Comparison of ENCODE assay signal across 13 mouse cellular contexts in genomic region chr16:4600701-4601310, GRCm38 (mm10). TPM values are rescaled to one million over a fixed set of nuclear protein-coding genes. Genes with fewer than 3 reads are reported as not detected.
DNase-seq lines count a peak whose midpoint lies in the region; ATAC-seq and TF ChIP-seq lines count a peak whose summit lies in the region.
"Had no signal": no experiment of that assay in that cellular context is flagged by ENCODE, and none has a peak within 500 bp of the region (broad histone marks: within the 10 kb centered on the region; RNA-seq: fewer than 3 reads in every experiment).

No protein-coding gene starts in this region.

- 67% methylated on average over 9 of the region's 9 CpGs for WGBS in heart, embryonic 11.5 days (ENCODE audit: insufficient replicate concordance)
- WGBS in midbrain, embryonic 10.5 days = 86% methylated on average over 9 of the region's 9 CpGs
- WGBS in midbrain, embryonic 15.5 days = 84% methylated on average over 9 of the region's 9 CpGs
- 25% methylated on average over 9 of the region's 9 CpGs for WGBS in kidney, adult 2 months
- WGBS in limb, embryonic 11.5 days = 79% methylated on average over 9 of the region's 9 CpGs

- H3K9ac ChIP-seq in heart, embryonic 11.5 days (ENCODE audit: low read depth, low read length) = no peak overlapping the region
- no peak overlapping the region for H3K9ac ChIP-seq in midbrain, embryonic 15.5 days
- H3K9ac ChIP-seq in limb, embryonic 11.5 days (ENCODE audit: low read length) = peak overlapping the region; percentile 7; the same call in 1 of the 2 replicates

- H3K36me3 ChIP-seq in heart, embryonic 11.5 days (ENCODE audit: control insufficient read depth, insufficient read depth, low read length) = no peaks in the 10 kb centered on the region
- H3K36me3 ChIP-seq in midbrain, embryonic 10.5 days = 0 out of 2 replicates have a peak, but pooled peaks cover 10% of the 10 kb centered on the region
- no peaks in the 10 kb centered on the region for H3K36me3 ChIP-seq in midbrain, embryonic 15.5 days (replicated peaks)
- no peaks in the 10 kb centered on the region for H3K36me3 ChIP-seq in kidney, adult 2 months (ENCODE audit: control insufficient read depth, insufficient read depth, low read length)
- no peaks in the 10 kb centered on the region for H3K36me3 ChIP-seq in limb, embryonic 11.5 days (ENCODE audit: control insufficient read depth, insufficient read depth, low read length)

- no peak for DNase-seq in heart, postnatal 36 days
- DNase-seq in midbrain, embryonic 10.5 days (ENCODE audit: low spot score) = no peak
- peak; percentile 94 for DNase-seq in kidney, adult 2 months
- DNase-seq in limb, embryonic 11.5 days (ENCODE audit: low spot score) = no peak
- DNase-seq in layer of hippocampus, adult 18-20 months (ENCODE audit: low spot score in 2 of 2) = no peak
- DNase-seq in right cerebral cortex, adult 2 months (ENCODE audit: low spot score in 2 of 2) = no peak
- DNase-seq: adrenal gland, postnatal 14 days; cerebellum, adult 11-12 months; lung, postnatal 10 days; thymus, postnatal 14 days had no signal

- H3K4me1 ChIP-seq in heart, embryonic 11.5 days (ENCODE audit: control insufficient read depth, insufficient read depth, low read length) = peaks cover 97% of the 10 kb centered on the region
- peaks cover 100% of the 10 kb centered on the region for H3K4me1 ChIP-seq in midbrain, embryonic 10.5 days
- peaks cover 75% of the 10 kb centered on the region for H3K4me1 ChIP-seq in midbrain, embryonic 15.5 days
- H3K4me1 ChIP-seq in kidney, adult 2 months (ENCODE audit: control insufficient read depth, insufficient read depth, low read length) = peaks cover 72% of the 10 kb centered on the region
- H3K4me1 ChIP-seq in limb, embryonic 11.5 days (ENCODE audit: control insufficient read depth, insufficient read depth, low read length) = peaks cover 91% of the 10 kb centered on the region

- H3K4me2 ChIP-seq in heart, embryonic 11.5 days = no peak overlapping the region
- H3K4me2 ChIP-seq in midbrain, embryonic 15.5 days = no peak overlapping the region
- no peak overlapping the region for H3K4me2 ChIP-seq in limb, embryonic 11.5 days (ENCODE audit: low read depth, severe bottlenecking)

- no peak for TF ChIP-seq POLR2A in kidney, adult 2 months (IDR thresholded peaks at IDR 0.05; ENCODE audit: low read depth, low read length)

- H3K27me3 ChIP-seq in heart, embryonic 11.5 days (ENCODE audit: control insufficient read depth, insufficient read depth, low read length) = no peaks in the 10 kb centered on the region
- no peaks in the 10 kb centered on the region for H3K27me3 ChIP-seq in midbrain, embryonic 10.5 days (ENCODE audit: low read depth, poor library complexity, severe bottlenecking)
- no peaks in the 10 kb centered on the region for H3K27me3 ChIP-seq in midbrain, embryonic 15.5 days (replicated peaks)
- H3K27me3 ChIP-seq in kidney, adult 2 months (replicated peaks; ENCODE audit: control insufficient read depth, insufficient read depth, low read length) = no peaks in the 10 kb centered on the region
- H3K27me3 ChIP-seq in limb, embryonic 11.5 days (ENCODE audit: control insufficient read depth, insufficient read depth, low read length) = no peaks in the 10 kb centered on the region

- intact Hi-C loops in heart, postnatal 36 days (cut with DNase I) = no loop called here

- no peaks in the 10 kb centered on the region for H3K9me3 ChIP-seq in heart, embryonic 11.5 days (replicated peaks; ENCODE audit: control insufficient read depth, low read length)
- no peaks in the 10 kb centered on the region for H3K9me3 ChIP-seq in midbrain, embryonic 10.5 days (replicated peaks)
- H3K9me3 ChIP-seq in midbrain, embryonic 15.5 days = no peaks in the 10 kb centered on the region
- H3K9me3 ChIP-seq in limb, embryonic 11.5 days (ENCODE audit: control insufficient read depth, low read length) = no peaks in the 10 kb centered on the region

- no peak overlapping the region for H3K4me3 ChIP-seq in heart, embryonic 11.5 days (ENCODE audit: low read depth, low read length)
- H3K4me3 ChIP-seq in midbrain, embryonic 10.5 days = no peak overlapping the region
- no peak overlapping the region for H3K4me3 ChIP-seq in midbrain, embryonic 15.5 days
- peak overlapping the region; percentile 20; the same call in 1 of the 2 replicates for H3K4me3 ChIP-seq in kidney, adult 2 months (ENCODE audit: insufficient read depth, low read depth, low read length)
- no peak overlapping the region for H3K4me3 ChIP-seq in limb, embryonic 11.5 days (ENCODE audit: low read depth, low read length)

- ATAC-seq in heart, embryonic 11.5 days (replicated peaks; ENCODE audit: insufficient number of reproducible peaks, low FRiP score, low TSS enrichment) = no peak
- no peak for ATAC-seq in midbrain, embryonic 15.5 days (replicated peaks)
- no peak for ATAC-seq in limb, embryonic 11.5 days (ENCODE audit: insufficient number of reproducible peaks, low FRiP score, low TSS enrichment, low read depth)
- ATAC-seq: forebrain, embryonic 14.5 days had no signal

- no peak for TF ChIP-seq CTCF in kidney, adult 2 months (conservative IDR thresholded peaks at IDR 0.05; ENCODE audit: insufficient read depth, insufficient read length, low read depth, low read length)

- H3K27ac ChIP-seq in heart, embryonic 11.5 days (ENCODE audit: low read depth, low read length) = peak overlapping the region; percentile 25
- peak overlapping the region; percentile 30 for H3K27ac ChIP-seq in midbrain, embryonic 10.5 days (replicated peaks)
- no peak overlapping the region for H3K27ac ChIP-seq in midbrain, embryonic 15.5 days
- H3K27ac ChIP-seq in kidney, adult 2 months (ENCODE audit: insufficient read depth, low read depth, low read length) = peak overlapping the region; percentile 94
- H3K27ac ChIP-seq in limb, embryonic 11.5 days (replicated peaks; ENCODE audit: low read depth, low read length) = peak overlapping the region; percentile 65

RNA-seq across cellular contexts. Expression of gene Glis2, which starts 6.3 kb away (rescaled TPM):
- polyA plus RNA-seq in heart, embryonic 11.5 days (2014; fragmentation: Nextera tagmentation; extraction: Ambion mirVana) = 19.3 and 23.3 TPM in 2 replicates
- 10 to 100 TPM; 16.0 to 16.7 TPM for total RNA-seq in heart, postnatal 36 days (2021)
- polyA plus RNA-seq in midbrain, embryonic 10.5 days (2016; fragmentation: Nextera tagmentation; extraction: Ambion mirVana) = 23.0 and 23.6 TPM in 2 replicates
- polyA plus RNA-seq in midbrain, embryonic 15.5 days (2015; fragmentation: Nextera tagmentation; extraction: Ambion mirVana) = 12.3 and 17.3 TPM in 2 replicates
- 210 and 226 TPM in 2 replicates for polyA plus RNA-seq in kidney, adult 2 months (2012; rRNA removed)
- 26.2 and 27.4 TPM in 2 replicates for polyA plus RNA-seq in limb, embryonic 11.5 days (2014; fragmentation: Nextera tagmentation; extraction: Ambion mirVana)
- 10 to 100 TPM in 1 of 2 experiments, 1 to 10 TPM in 1; 9.8 to 15.4 TPM for total RNA-seq in layer of hippocampus, adult 18-20 months (2021)

RNA-seq across cellular contexts. Expression of gene Pam16, which starts 24.0 kb away (rescaled TPM):
- polyA plus RNA-seq in heart, embryonic 11.5 days (2014; fragmentation: Nextera tagmentation; extraction: Ambion mirVana) = 119 and 134 TPM in 2 replicates
- total RNA-seq in heart, postnatal 36 days (2021) = 100 to 1,000 TPM; 134 to 150 TPM
- 91.0 and 94.8 TPM in 2 replicates for polyA plus RNA-seq in midbrain, embryonic 10.5 days (2016; fragmentation: Nextera tagmentation; extraction: Ambion mirVana)
- polyA plus RNA-seq in midbrain, embryonic 15.5 days (2015; fragmentation: Nextera tagmentation; extraction: Ambion mirVana) = 139 and 154 TPM in 2 replicates
- polyA plus RNA-seq in kidney, adult 2 months (2012; rRNA removed) = 27.3 and 41.8 TPM in 2 replicates
- 107 and 115 TPM in 2 replicates for polyA plus RNA-seq in limb, embryonic 11.5 days (2014; fragmentation: Nextera tagmentation; extraction: Ambion mirVana)
- total RNA-seq in layer of hippocampus, adult 18-20 months (2021) = 10 to 100 TPM; 79.8 to 81.0 TPM

RNA-seq across cellular contexts. Expression of gene Vasn, which starts 38.9 kb away (rescaled TPM):
- 9.5 and 10.6 TPM in 2 replicates for polyA plus RNA-seq in heart, embryonic 11.5 days (2014; fragmentation: Nextera tagmentation; extraction: Ambion mirVana)
- total RNA-seq in heart, postnatal 36 days (2021) = 10 to 100 TPM in 1 of 2 experiments, 1 to 10 TPM in 1; 9.2 to 11.0 TPM
- 9.0 and 10.6 TPM in 2 replicates for polyA plus RNA-seq in midbrain, embryonic 10.5 days (2016; fragmentation: Nextera tagmentation; extraction: Ambion mirVana)
- polyA plus RNA-seq in midbrain, embryonic 15.5 days (2015; fragmentation: Nextera tagmentation; extraction: Ambion mirVana) = 5.2 and 5.8 TPM in 2 replicates
- 34.6 and 42.3 TPM in 2 replicates for polyA plus RNA-seq in kidney, adult 2 months (2012; rRNA removed)
- 20.2 and 22.3 TPM in 2 replicates for polyA plus RNA-seq in limb, embryonic 11.5 days (2014; fragmentation: Nextera tagmentation; extraction: Ambion mirVana)
- 1 to 10 TPM; 4.5 to 5.3 TPM for total RNA-seq in layer of hippocampus, adult 18-20 months (2021)

RNA-seq across cellular contexts. Expression of gene Dnaja3, which starts 39.0 kb away (rescaled TPM):
- 63.6 and 72.6 TPM in 2 replicates for polyA plus RNA-seq in heart, embryonic 11.5 days (2014; fragmentation: Nextera tagmentation; extraction: Ambion mirVana)
- total RNA-seq in heart, postnatal 36 days (2021) = 100 to 1,000 TPM; 143 to 164 TPM
- 59.9 and 66.1 TPM in 2 replicates for polyA plus RNA-seq in midbrain, embryonic 10.5 days (2016; fragmentation: Nextera tagmentation; extraction: Ambion mirVana)
- 62.1 and 65.5 TPM in 2 replicates for polyA plus RNA-seq in midbrain, embryonic 15.5 days (2015; fragmentation: Nextera tagmentation; extraction: Ambion mirVana)
- 57.8 and 72.9 TPM in 2 replicates for polyA plus RNA-seq in kidney, adult 2 months (2012; rRNA removed)
- 56.5 and 59.1 TPM in 2 replicates for polyA plus RNA-seq in limb, embryonic 11.5 days (2014; fragmentation: Nextera tagmentation; extraction: Ambion mirVana)
- total RNA-seq in layer of hippocampus, adult 18-20 months (2021) = 10 to 100 TPM; 66.1 to 66.9 TPM

RNA-seq across cellular contexts. Expression of gene Tfap4, which starts 41.2 kb away (rescaled TPM):
- polyA plus RNA-seq in heart, embryonic 11.5 days (2014; fragmentation: Nextera tagmentation; extraction: Ambion mirVana) = 7.3 and 9.4 TPM in 2 replicates
- total RNA-seq in heart, postnatal 36 days (2021) = 1 to 10 TPM; 4.4 to 4.6 TPM
- 28.0 and 32.6 TPM in 2 replicates for polyA plus RNA-seq in midbrain, embryonic 10.5 days (2016; fragmentation: Nextera tagmentation; extraction: Ambion mirVana)
- polyA plus RNA-seq in midbrain, embryonic 15.5 days (2015; fragmentation: Nextera tagmentation; extraction: Ambion mirVana) = 8.1 and 8.4 TPM in 2 replicates
- polyA plus RNA-seq in kidney, adult 2 months (2012; rRNA removed) = 4.5 and 5.1 TPM in 2 replicates
- 34.7 and 35.3 TPM in 2 replicates for polyA plus RNA-seq in limb, embryonic 11.5 days (2014; fragmentation: Nextera tagmentation; extraction: Ambion mirVana)
- 1 to 10 TPM; 5.3 TPM for total RNA-seq in layer of hippocampus, adult 18-20 months (2021)
